In the genomic region with DNA sequence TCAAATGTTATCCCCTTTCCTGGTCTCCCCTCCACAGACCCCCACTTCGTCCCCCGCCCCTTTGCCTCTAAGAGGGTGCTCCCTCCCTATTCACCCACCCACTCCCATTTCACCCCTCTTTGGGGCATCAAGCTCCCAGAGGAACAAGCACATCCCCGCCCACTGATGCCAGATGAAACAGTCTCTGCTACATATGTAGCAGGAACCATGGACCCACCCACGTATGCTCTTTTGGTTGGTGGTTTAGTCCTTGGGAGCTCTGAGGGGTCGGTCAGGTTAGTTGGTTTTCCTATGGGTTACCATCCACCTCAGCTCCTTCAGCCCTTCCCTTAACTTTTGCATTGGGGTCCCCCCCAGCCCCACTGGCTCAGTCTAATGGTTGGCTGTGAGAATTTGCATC, we compare ENCODE assay signal across 17 mouse cellular contexts.
"Had no signal": no experiment of that assay in that cellular context is flagged by ENCODE, and none has a peak within 500 bp of the region (broad histone marks: within the 10 kb centered on the region; RNA-seq: fewer than 3 reads in every experiment).

No protein-coding gene starts in this region.

- H3K9me3 ChIP-seq: neural tube, embryonic 12.5 days; neural tube, embryonic 13.5 days; neural tube, embryonic 15.5 days; stomach, embryonic 15.5 days had no signal

- H3K4me1 ChIP-seq: neural tube, embryonic 12.5 days; neural tube, embryonic 13.5 days; neural tube, embryonic 15.5 days; stomach, embryonic 15.5 days had no signal

- H3K4me2 ChIP-seq: neural tube, embryonic 12.5 days; neural tube, embryonic 13.5 days; neural tube, embryonic 15.5 days; stomach, embryonic 15.5 days had no signal

- H3K27me3 ChIP-seq: neural tube, embryonic 12.5 days; neural tube, embryonic 13.5 days; neural tube, embryonic 15.5 days; stomach, embryonic 15.5 days had no signal

- H3K27ac ChIP-seq: neural tube, embryonic 12.5 days; neural tube, embryonic 13.5 days; neural tube, embryonic 15.5 days; stomach, embryonic 15.5 days; stomach, postnatal 0 days had no signal

- DNase-seq: retina, postnatal 1 day; right cerebral cortex, adult 18-20 months; right cerebral cortex, postnatal 14 days; right cerebral cortex, postnatal 25 days; right cerebral cortex, postnatal 4 days; spleen, adult 18-20 months; thymus, adult 18-20 months; thymus, adult 2 months; thymus, postnatal 14 days; thymus, postnatal 25 days; thymus, postnatal 36 days; thymus, postnatal 4 days had no signal

- H3K4me3 ChIP-seq: neural tube, embryonic 12.5 days; neural tube, embryonic 13.5 days; neural tube, embryonic 15.5 days; stomach, embryonic 15.5 days had no signal

- H3K9ac ChIP-seq: neural tube, embryonic 12.5 days; neural tube, embryonic 13.5 days; neural tube, embryonic 15.5 days; stomach, embryonic 15.5 days had no signal

- H3K36me3 ChIP-seq: neural tube, embryonic 12.5 days; neural tube, embryonic 13.5 days; neural tube, embryonic 15.5 days; stomach, embryonic 15.5 days had no signal
